Mouse (Mus musculus): Measurements from ENCODE around the gene Fer1l5. TPM values are rescaled to one million over a fixed set of nuclear protein-coding genes. Genes with fewer than 3 reads are reported as not detected.
A peak's percentile ranks its signal among the peaks of the same experiment; 100 is the strongest.

Fer1l5 gene
- polyA plus RNA-seq, 1 experiment from 2014 or later = 0.72 TPM

DNA sequence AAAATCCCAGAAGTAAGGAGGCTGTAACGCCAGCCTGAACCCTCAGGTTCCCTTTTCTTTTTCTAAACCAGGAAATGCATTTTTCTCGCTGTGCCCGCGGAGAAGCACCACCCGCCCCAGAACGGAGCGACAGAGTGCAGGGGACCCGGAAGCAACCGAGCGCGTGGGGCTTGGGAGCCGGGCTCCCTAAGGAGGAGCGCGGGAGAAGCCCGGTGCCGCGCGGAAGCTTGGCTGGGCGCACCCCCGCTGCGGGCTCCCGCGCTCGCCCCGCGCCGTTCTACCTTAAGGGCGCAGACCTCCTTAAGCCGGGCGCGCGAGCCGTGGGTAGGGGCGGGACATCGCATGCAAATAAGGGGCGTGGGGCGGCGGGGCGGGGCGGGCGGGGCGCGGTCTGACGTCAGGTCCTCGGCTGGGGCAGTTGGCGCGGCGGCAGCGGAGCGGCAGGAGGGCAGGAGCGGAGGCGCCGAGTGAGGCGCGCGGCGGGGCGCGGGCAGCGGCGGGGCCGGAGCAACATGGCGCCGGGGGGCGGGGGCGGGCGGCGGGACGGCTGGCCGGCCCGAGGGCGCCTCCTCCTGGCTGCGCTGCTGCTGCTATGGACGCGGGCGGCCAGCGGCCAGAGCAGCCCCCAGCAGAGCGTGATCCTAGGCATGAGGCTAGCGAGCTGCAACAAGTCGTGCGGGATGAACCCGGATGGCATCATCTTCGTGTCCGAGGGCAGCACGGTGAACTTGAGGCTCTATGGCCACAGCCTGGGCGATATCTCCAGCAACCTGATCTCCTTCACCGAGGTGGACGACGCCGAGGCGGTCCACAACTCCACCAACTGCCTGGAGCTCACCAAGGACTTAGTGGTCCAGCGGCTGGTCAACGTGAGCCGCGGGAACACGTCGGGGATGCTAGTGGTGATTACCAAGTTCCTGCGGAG is 99.4 kb downstream of the Fer1l5 start, which contains the start of gene Cnnm4:
Gene Cnnm4 (plus strand): TSS at position 440 of the 925 bp plus-strand sequence.
- ATAC-seq (replicated peaks; ENCODE audit: insufficient number of reproducible peaks, low FRiP score, low TSS enrichment, low read depth) (peak; percentile 82), DNase-seq (ENCODE audit: low spot score) (peak; percentile 91)
- Histone ChIP-seq H3K27ac (replicated peaks; ENCODE audit: low read depth, low read length) (peak within 1 kb of the TSS; percentile 52), H3K27me3 (ENCODE audit: control insufficient read depth, insufficient read depth, low read length) (no peaks in the 10 kb centered on the region), H3K4me2 (ENCODE audit: low read depth, low read length) (peak within 1 kb of the TSS; percentile 85), H3K9me3 (replicated peaks; ENCODE audit: control insufficient read depth, low read length) (no peaks in the 10 kb centered on the region), H3K4me1 (ENCODE audit: control insufficient read depth, insufficient read depth, low read length) (peaks cover 8% of the 10 kb centered on the region), H3K36me3 (replicated peaks; ENCODE audit: control insufficient read depth, insufficient read depth, low read depth, low read length) (no peaks in the 10 kb centered on the region), H3K9ac (replicated peaks; ENCODE audit: low read length) (peak within 1 kb of the TSS; percentile 73), H3K4me3 (ENCODE audit: low read depth, low read length) (peak within 1 kb of the TSS; percentile 59)
- under 1% methylated on average over 64 of the region's 98 CpGs for WGBS

Small RNA genes within 50 kb of the gene (microRNA-seq; reads per million reads assigned to microRNA genes)
- 1.9 reads per million for gene Mir6898 (ENCODE audit: borderline number of aligned reads)

Other genes with a start within 250 kb of the Fer1l5 start
- gene Uggt1, start 127.6 kb upstream of the Fer1l5 start, polyA plus RNA-seq (2014; fragmentation: Nextera tagmentation; extraction: Ambion mirVana) = 67.3 and 67.8 TPM in 2 replicates
- 0.64 and 1.2 TPM in 2 replicates for gene Neurl3, start 97.6 kb upstream of the Fer1l5 start, polyA plus RNA-seq (2014; fragmentation: Nextera tagmentation; extraction: Ambion mirVana)
- 1.6 and 3.7 TPM in 2 replicates for gene Arid5a, start 64.6 kb upstream of the Fer1l5 start, polyA plus RNA-seq (2014; fragmentation: Nextera tagmentation; extraction: Ambion mirVana)
- 27.4 and 32.6 TPM in 2 replicates for gene Kansl3, start 3.1 kb upstream of the Fer1l5 start, polyA plus RNA-seq (2014; fragmentation: Nextera tagmentation; extraction: Ambion mirVana)
- 31.7 and 35.0 TPM in 2 replicates for gene Lman2l, start 73.0 kb downstream of the Fer1l5 start, polyA plus RNA-seq (2014; fragmentation: Nextera tagmentation; extraction: Ambion mirVana)
- gene Cnnm4, start 99.3 kb downstream of the Fer1l5 start, polyA plus RNA-seq (2014; fragmentation: Nextera tagmentation; extraction: Ambion mirVana) = 12.0 and 12.8 TPM in 2 replicates
- gene Cnnm3, start 139.6 kb downstream of the Fer1l5 start, polyA plus RNA-seq (2014; fragmentation: Nextera tagmentation; extraction: Ambion mirVana) = 3.5 and 5.4 TPM in 2 replicates
- 4.6 and 6.0 TPM in 2 replicates for gene Ankrd23, start 164.6 kb downstream of the Fer1l5 start, polyA plus RNA-seq (2014; fragmentation: Nextera tagmentation; extraction: Ambion mirVana)
- gene Gm42417, start 167.1 kb downstream of the Fer1l5 start, polyA plus RNA-seq (2014; fragmentation: Nextera tagmentation; extraction: Ambion mirVana) = not detected in 2 replicates
- gene Ankrd39, start 175.2 kb downstream of the Fer1l5 start, polyA plus RNA-seq (2014; fragmentation: Nextera tagmentation; extraction: Ambion mirVana) = 11.9 and 14.4 TPM in 2 replicates
- gene Sema4c, start 186.1 kb downstream of the Fer1l5 start, polyA plus RNA-seq (2014; fragmentation: Nextera tagmentation; extraction: Ambion mirVana) = 3.7 and 4.4 TPM in 2 replicates

Measured in embryonic facial prominence, embryonic 11.5 days (tissue).